Mouse (Mus musculus): ENCODE results near the gene Cadps2. TPM values are rescaled to one million over a fixed set of nuclear protein-coding genes. Genes with fewer than 3 reads are reported as not detected.

Gene Cadps2
- total RNA-seq, 2 experiments from 2014 or later: 0.04 TPM; not detected in 1

DNA sequence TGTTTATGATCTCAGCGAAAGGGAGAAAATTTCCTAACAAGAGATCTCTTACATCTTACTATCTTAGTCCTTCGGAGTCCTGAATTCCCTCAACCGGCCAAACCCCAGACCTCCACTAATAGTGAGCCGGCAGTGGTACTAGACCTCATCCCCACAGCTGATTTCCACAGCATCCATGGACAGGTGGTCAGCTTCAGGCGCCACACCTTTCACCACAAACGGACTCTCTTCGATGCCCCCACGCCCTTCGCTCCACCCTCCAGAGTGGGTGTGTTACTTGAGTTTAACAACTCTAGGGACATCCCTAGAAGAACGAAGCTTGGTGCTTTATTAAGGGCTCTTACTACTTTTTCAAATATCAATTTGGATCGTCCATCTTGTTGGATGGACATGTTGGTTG is 584.6 kb downstream of the Cadps2 start:
- no peak for ATAC-seq (ENCODE audit: poor library complexity, severe bottlenecking)

DNA sequence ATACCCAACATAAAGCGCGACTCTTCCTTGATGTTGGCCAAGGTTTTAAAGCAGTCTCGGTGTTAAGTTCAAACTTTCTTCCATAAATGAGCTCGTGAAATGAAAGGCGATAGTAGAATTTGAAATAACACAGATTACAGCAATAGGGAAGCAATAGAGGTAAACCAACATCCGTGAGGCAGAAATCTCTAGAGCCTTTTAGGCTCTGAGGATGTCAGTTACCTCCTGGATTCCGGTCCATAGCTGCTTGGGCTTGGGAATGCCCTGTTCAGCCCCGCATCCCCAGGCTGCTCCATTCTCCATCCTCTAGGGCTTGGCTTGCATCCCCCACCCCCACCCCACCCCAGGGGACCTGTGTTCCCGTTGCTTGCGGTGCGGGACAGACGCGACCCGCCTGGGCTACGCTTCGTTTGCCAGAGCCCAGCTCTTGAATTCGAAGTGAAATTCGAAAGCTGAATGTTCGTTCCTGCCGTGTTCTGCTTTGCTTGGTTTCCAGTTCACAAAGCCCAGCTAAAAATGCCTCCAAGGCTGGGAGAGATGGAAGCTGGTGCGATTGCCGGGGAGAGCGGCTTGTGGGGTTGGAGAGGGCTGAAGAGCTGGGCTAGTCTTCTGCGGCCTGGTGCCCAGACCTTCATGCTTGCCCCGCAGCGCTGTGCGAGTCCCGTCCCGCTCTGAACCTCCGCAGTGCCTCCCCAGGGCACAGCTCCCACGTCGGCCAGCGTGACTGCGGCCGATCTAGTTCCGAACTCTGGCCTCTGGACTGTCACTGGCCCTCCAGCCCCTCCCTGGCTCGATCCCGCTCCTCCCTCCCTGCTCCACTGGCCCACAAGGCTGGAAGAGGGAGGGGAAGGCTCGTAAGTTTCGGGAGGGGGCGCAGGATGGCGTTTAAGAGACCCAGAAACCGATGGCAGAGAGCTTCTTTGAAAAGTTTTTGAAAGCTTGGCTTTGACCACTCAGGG is 585.6 kb downstream of the Cadps2 start:
- no peak for ATAC-seq (ENCODE audit: poor library complexity, severe bottlenecking)

GRCm38 (mm10) chr6:23252196-23253135 is 586.8 kb downstream of the Cadps2 start:
- no peak for ATAC-seq (ENCODE audit: poor library complexity, severe bottlenecking)

GRCm38 (mm10) chr6:23251431-23251830 is 587.8 kb downstream of the Cadps2 start:
- ATAC-seq (ENCODE audit: poor library complexity, severe bottlenecking): no peak

GRCm38 (mm10) chr6:23250288-23250955 is 588.8 kb downstream of the Cadps2 start:
- ATAC-seq (ENCODE audit: poor library complexity, severe bottlenecking): no peak

DNA sequence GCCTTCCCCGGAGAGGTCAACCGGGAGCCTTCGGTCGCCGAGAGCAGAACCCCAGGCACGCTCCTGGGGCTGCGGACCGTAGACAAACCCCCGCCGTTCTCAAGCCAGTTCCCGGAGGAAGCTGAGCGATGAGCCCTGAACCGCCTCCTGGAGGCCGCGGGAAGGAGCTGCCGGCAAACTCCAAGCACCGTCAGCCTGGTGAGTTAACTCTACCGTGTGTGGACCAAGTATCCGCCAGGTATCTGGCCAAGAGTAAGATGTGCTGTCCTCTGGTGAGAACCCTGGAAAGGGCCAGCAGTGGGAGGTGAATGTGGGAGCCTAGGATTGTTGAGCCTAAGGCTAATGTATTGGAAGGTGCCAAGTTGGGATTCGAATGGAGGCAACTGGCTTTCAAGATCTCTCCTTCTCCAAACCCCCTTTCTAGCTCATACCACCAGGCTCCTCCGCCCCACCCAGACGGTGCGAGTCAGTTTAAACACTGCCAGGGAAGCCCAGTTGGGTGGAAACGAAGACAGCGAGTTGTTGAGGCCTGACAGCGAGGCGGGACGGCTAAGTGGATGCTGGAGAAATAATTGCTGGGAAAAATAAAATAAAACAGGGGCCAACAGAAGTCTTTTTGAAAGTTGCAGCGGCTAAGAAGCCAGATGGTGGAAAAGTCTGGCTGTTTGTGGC is 589.5 kb downstream of the Cadps2 start:
- ATAC-seq (ENCODE audit: poor library complexity, severe bottlenecking): no peak

GRCm38 (mm10) chr6:23249053-23249401 is 590.2 kb downstream of the Cadps2 start:
- no peak for ATAC-seq (ENCODE audit: poor library complexity, severe bottlenecking)

- no peak for ATAC-seq (ENCODE audit: poor library complexity, severe bottlenecking)
These were observed 590.7 kb downstream of the Cadps2 start, which contains the start of gene Fezf1 for GRCm38 (mm10) chr6:23248313-23249052. Gene Fezf1, minus strand, starts transcription at chr6:23248362.

GRCm38 (mm10) chr6:23247512-23248312 is 591.5 kb downstream of the Cadps2 start:
- ATAC-seq (ENCODE audit: poor library complexity, severe bottlenecking): no peak

DNA sequence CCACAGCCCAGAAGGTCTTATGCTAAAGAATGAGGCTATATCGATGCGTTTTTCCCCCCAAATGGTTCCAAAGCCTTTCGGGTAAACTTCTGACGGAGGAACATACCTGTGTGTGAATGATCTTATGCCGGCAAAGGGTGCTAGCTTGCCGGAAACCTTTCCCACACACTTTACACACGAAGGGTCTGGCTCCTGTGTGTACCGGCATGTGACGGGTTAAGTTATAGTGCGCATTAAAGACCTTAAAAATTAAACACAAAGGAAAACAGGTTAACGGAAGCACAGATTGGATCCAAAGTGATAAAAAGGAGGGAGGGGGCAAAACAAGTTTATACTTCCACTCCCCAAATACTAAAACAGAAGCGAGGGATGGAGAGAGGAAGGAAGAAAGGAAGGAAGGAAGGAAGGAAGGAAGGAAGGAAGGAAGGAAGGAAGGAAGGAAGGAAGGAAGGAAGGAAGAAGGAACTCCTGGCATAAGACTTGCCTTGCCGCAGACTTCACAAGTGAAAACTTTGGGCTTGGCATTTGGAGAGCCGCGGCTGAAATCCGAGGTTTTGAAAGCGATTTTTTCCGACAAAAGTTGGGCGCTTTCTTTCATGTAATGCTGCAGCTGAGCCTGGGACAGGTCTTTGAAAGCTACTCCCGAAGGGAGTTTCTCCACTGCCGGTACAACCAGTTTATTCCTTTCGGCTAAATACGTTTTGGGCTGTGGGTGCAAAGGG is 592.3 kb downstream of the Cadps2 start:
- ATAC-seq (ENCODE audit: poor library complexity, severe bottlenecking): no peak

- ATAC-seq (ENCODE audit: poor library complexity, severe bottlenecking): no peak
These were observed 593.0 kb downstream of the Cadps2 start for GRCm38 (mm10) chr6:23246061-23246789.

GRCm38 (mm10) chr6:23245545-23246011 is 593.6 kb downstream of the Cadps2 start:
- no peak for ATAC-seq (ENCODE audit: poor library complexity, severe bottlenecking)

- no peak for ATAC-seq (ENCODE audit: poor library complexity, severe bottlenecking)
These were observed 594.1 kb downstream of the Cadps2 start for GRCm38 (mm10) chr6:23245121-23245520.

GRCm38 (mm10) chr6:23243821-23244760 is 595.1 kb downstream of the Cadps2 start:
- ATAC-seq (ENCODE audit: poor library complexity, severe bottlenecking): no peak

Measured in megakaryocyte, adult 5-6 weeks (primary cell).